Mouse (Mus musculus): ENCODE results near the gene Ush1g. TPM values are rescaled to one million over a fixed set of nuclear protein-coding genes. Genes with fewer than 3 reads are reported as not detected.

Gene Ush1g
- 0.24 and 0.33 TPM in 2 replicates for polyA plus RNA-seq (2011; ENCODE audit: insufficient read depth, insufficient read length, low read depth, missing spikeins)

DNA sequence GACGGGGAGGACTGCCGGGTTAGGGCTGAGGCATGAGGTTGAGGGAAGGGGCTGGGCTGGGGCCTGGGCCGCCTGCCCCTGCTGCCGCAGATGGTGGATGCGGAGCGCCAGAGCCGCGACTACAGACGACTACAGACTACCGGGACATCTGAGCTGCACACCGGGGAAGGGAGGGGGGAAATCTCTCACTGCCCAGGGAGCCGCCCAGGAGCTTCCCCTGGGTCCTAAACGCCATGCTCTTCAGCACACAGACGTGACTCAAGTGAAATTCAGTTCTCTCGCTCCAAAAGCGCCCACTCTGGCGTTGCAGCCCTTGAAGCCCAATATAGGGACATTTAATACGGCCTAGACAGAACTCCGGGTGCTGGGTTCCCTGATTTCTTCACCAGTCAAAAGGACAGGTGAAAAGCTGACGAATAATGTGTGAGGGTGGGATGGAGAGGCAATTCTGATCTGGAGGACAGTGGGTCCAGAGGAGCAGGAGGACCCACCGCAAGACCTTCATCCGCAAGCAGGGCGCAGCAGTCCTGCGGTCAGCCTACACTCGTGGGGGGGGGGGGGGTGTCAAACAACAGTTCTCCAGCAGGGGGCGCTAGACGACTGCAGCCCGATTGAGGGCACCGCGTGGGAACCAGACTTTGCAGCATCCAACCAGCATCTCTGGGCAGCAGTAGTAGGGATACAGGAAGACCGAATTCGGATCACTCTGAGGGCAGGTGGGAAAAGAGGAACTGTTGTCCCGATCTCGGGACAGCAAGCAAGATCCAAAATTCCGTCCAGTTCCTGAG lies at the start of gene Ush1g:
TSS of gene Ush1g (minus strand) at position 136 of the 788 bp plus-strand sequence.
- Histone ChIP-seq H3K9ac (ENCODE audit: low read depth, poor library complexity, severe bottlenecking) (0 out of 2 replicates have a peak within 1 kb of the TSS, but pooled peaks have one; percentile 22), H3K27me3 (ENCODE audit: control insufficient read depth, insufficient read depth, low read length, poor library complexity, severe bottlenecking) (no peaks in the 10 kb centered on the region), H3K27ac (ENCODE audit: insufficient read depth, low read length) (no peak within 1 kb of the TSS), H3K9me3 (replicated peaks; ENCODE audit: control insufficient read depth, insufficient read depth, low read length, poor library complexity, severe bottlenecking) (no peaks in the 10 kb centered on the region), H3K4me1 (ENCODE audit: control insufficient read depth, insufficient read depth, low read length) (no peaks in the 10 kb centered on the region), H3K36me3 (ENCODE audit: control insufficient read depth, insufficient read depth, low read length, poor library complexity, severe bottlenecking) (no peaks in the 10 kb centered on the region), H3K4me3 (ENCODE audit: low read depth, low read length) (no peak within 1 kb of the TSS)
- no peak for TF ChIP-seq POLR2A (IDR thresholded peaks at IDR 0.05; ENCODE audit: insufficient read depth, low read length)
- TF ChIP-seq EP300 (IDR thresholded peaks at IDR 0.05; ENCODE audit: insufficient read depth, low read depth, low read length) = no peak
- peak; percentile 78 for TF ChIP-seq CTCF (IDR thresholded peaks at IDR 0.05; ENCODE audit: low read depth, low read length)

DNA sequence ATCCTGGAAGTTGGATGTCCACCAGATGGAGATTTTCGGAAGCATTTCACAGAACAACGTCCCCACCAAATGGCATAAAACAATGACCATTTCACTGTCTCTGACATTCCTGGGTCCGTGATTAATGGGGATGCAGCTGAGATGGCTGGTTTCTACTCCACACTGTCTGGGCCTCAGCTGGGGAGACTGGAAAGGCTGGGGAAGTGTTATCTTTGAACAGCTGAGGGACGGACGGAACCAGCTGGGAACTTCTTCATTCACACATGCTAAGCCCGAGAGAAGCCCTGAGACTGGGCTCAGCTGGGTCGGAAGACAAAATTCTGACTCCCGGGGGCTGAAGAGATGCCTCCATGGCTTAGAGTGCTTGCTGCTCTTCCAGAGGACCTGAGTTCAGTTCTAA lies 49.5 kb upstream of the Ush1g start:
- Histone ChIP-seq H3K27me3 (ENCODE audit: control insufficient read depth, insufficient read depth, low read length, poor library complexity, severe bottlenecking) (peaks cover 6% of the 10 kb centered on the region; the same call in 1 of the 2 replicates), H3K4me3 (ENCODE audit: low read depth, low read length) (no peak overlapping the region), H3K36me3 (ENCODE audit: control insufficient read depth, insufficient read depth, low read length, poor library complexity, severe bottlenecking) (no peaks in the 10 kb centered on the region), H3K9ac (ENCODE audit: low read depth, poor library complexity, severe bottlenecking) (no peak overlapping the region), H3K27ac (ENCODE audit: insufficient read depth, low read length) (no peak overlapping the region), H3K4me1 (ENCODE audit: control insufficient read depth, insufficient read depth, low read length) (no peaks in the 10 kb centered on the region), H3K9me3 (replicated peaks; ENCODE audit: control insufficient read depth, insufficient read depth, low read length, poor library complexity, severe bottlenecking) (no peaks in the 10 kb centered on the region)
- TF ChIP-seq EP300 (IDR thresholded peaks at IDR 0.05; ENCODE audit: insufficient read depth, low read depth, low read length) = no peak
- TF ChIP-seq CTCF (IDR thresholded peaks at IDR 0.05; ENCODE audit: low read depth, low read length) = no peak
- TF ChIP-seq POLR2A (IDR thresholded peaks at IDR 0.05; ENCODE audit: insufficient read depth, low read length) = no peak

DNA sequence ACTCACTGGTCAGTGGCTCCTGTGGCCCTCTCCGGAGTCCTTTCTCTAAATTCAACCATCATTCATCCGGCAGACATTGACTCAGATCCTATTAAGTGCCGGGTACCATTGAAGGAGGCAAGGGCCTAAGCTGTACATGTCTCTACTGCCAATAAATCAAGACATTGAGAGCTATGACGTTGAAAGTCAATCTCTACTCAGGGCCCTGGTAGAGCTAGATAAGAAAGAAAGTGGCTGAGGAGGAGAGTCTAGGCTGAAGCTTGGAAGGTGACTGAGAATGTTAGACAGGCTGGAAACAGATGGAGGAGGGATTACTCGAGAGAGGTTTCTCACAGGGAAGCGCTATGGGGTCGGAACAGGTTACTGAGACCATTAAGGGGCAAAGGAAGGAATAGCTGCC lies 48.5 kb upstream of the Ush1g start:
- no peaks in the 10 kb centered on the region for H3K36me3 ChIP-seq (ENCODE audit: control insufficient read depth, insufficient read depth, low read length, poor library complexity, severe bottlenecking)
- H3K4me1 ChIP-seq (ENCODE audit: control insufficient read depth, insufficient read depth, low read length) = no peaks in the 10 kb centered on the region
- no peak overlapping the region for H3K9ac ChIP-seq (ENCODE audit: low read depth, poor library complexity, severe bottlenecking)
- TF ChIP-seq CTCF (IDR thresholded peaks at IDR 0.05; ENCODE audit: low read depth, low read length) (no peak), EP300 (IDR thresholded peaks at IDR 0.05; ENCODE audit: insufficient read depth, low read depth, low read length) (no peak), POLR2A (IDR thresholded peaks at IDR 0.05; ENCODE audit: insufficient read depth, low read length) (no peak)
- no peak overlapping the region for H3K27ac ChIP-seq (ENCODE audit: insufficient read depth, low read length)
- H3K27me3 ChIP-seq (ENCODE audit: control insufficient read depth, insufficient read depth, low read length, poor library complexity, severe bottlenecking) = peaks cover 6% of the 10 kb centered on the region; the same call in 1 of the 2 replicates
- no peak overlapping the region for H3K4me3 ChIP-seq (ENCODE audit: low read depth, low read length)
- H3K9me3 ChIP-seq (replicated peaks; ENCODE audit: control insufficient read depth, insufficient read depth, low read length, poor library complexity, severe bottlenecking) = no peaks in the 10 kb centered on the region

DNA sequence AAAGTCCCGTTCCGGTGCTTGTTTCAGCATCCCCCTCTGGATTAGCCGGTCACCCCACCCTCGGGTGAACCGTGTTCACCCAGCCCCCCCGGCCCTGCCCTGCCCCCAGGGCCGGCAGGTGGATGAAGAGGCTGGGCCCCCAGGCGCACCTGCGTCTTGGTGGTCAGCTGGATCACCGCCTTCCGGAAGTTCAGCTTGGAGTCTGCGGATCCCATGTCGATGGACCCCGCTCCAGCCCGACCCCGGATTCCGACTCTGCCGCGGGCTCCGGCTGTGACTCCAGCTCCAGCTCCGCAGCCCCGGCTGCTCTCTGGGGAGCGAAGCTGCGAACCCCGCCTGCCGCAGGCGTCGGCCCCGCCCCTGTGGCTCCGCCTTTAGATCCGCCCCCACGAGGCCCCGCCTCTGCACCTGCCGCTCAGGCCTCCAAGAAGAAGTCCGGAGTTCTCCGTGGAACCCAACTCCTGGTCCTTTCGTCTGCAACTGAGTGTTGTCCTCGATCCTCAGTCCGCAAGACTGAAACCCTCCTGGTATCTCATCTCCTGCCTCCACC lies 45.6 kb upstream of the Ush1g start, which contains the start of gene Hid1:
TSS of gene Hid1 (minus strand) at position 362 of the 550 bp plus-strand sequence.
- H3K9ac ChIP-seq (ENCODE audit: low read depth, poor library complexity, severe bottlenecking) = peak within 1 kb of the TSS; percentile 81
- peak within 1 kb of the TSS; percentile 91 for H3K4me3 ChIP-seq (ENCODE audit: low read depth, low read length)
- H3K9me3 ChIP-seq (replicated peaks; ENCODE audit: control insufficient read depth, insufficient read depth, low read length, poor library complexity, severe bottlenecking) = no peaks in the 10 kb centered on the region
- peaks cover 6% of the 10 kb centered on the region; the same call in 1 of the 2 replicates for H3K27me3 ChIP-seq (ENCODE audit: control insufficient read depth, insufficient read depth, low read length, poor library complexity, severe bottlenecking)
- no peaks in the 10 kb centered on the region for H3K36me3 ChIP-seq (ENCODE audit: control insufficient read depth, insufficient read depth, low read length, poor library complexity, severe bottlenecking)
- TF ChIP-seq EP300 (IDR thresholded peaks at IDR 0.05; ENCODE audit: insufficient read depth, low read depth, low read length) (no peak), POLR2A (IDR thresholded peaks at IDR 0.05; ENCODE audit: insufficient read depth, low read length) (peak; percentile 20)
- no peak within 1 kb of the TSS for H3K27ac ChIP-seq (ENCODE audit: insufficient read depth, low read length)
- no peaks in the 10 kb centered on the region for H3K4me1 ChIP-seq (ENCODE audit: control insufficient read depth, insufficient read depth, low read length)

DNA sequence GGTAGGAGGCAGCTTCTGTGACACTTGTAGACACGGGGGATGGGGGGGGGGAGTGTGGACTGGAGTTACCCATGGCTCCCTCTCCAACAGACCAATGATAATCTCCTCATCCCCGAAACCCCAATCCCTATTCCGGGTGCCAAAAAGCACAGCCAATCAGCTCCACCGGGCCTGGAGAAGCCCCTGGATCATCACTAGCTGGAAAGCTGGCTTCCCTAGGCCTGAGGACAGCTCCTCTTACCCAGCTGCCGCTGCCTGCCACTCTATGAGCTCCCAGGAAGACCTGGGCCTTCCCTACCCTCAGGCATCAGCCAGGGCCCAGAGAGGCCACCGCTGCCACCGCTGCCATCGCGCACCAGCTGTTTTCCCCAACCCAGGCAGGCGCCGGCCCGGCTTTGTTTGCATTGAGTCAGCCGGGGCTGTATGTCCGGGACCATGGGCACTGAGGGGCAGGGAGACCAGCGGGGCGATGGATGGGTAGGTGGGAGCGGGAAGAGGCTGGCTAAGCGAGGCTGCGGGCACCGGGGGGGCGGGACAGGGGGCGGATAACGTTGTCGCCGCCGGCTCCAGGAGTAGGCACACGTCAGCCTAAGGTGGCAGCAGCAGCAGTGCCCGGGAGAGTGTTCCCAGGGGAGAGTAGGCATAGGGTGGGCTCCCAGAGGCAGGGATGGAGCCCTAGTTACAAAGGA lies 45.0 kb upstream of the Ush1g start:
- Histone ChIP-seq H3K4me1 (ENCODE audit: control insufficient read depth, insufficient read depth, low read length) (no peaks in the 10 kb centered on the region), H3K27me3 (ENCODE audit: control insufficient read depth, insufficient read depth, low read length, poor library complexity, severe bottlenecking) (peaks cover 6% of the 10 kb centered on the region; the same call in 1 of the 2 replicates), H3K9me3 (replicated peaks; ENCODE audit: control insufficient read depth, insufficient read depth, low read length, poor library complexity, severe bottlenecking) (no peaks in the 10 kb centered on the region), H3K36me3 (ENCODE audit: control insufficient read depth, insufficient read depth, low read length, poor library complexity, severe bottlenecking) (no peaks in the 10 kb centered on the region), H3K4me3 (ENCODE audit: low read depth, low read length) (peak overlapping the region; percentile 91), H3K9ac (ENCODE audit: low read depth, poor library complexity, severe bottlenecking) (peak overlapping the region; percentile 81), H3K27ac (ENCODE audit: insufficient read depth, low read length) (no peak overlapping the region)
- TF ChIP-seq CTCF (IDR thresholded peaks at IDR 0.05; ENCODE audit: low read depth, low read length) (no peak), POLR2A (IDR thresholded peaks at IDR 0.05; ENCODE audit: insufficient read depth, low read length) (no peak), EP300 (IDR thresholded peaks at IDR 0.05; ENCODE audit: insufficient read depth, low read depth, low read length) (no peak)

Measured in ES-Bruce4 (cell line).